Mouse (Mus musculus) cerebellum, adult 2 months (tissue): ENCODE measurements around the gene Rock2.

ENCODE experiments used
- CTCF ChIP-seq: fragments of 200-500 bp; IDR thresholded peaks from 2 replicates; pipeline ENCODE4 v1.5.1; 2011; ENCODE audit warnings: low read depth, mild to moderate bottlenecking, control low read depth, low read length, moderate library complexity, borderline replicate concordance; ENCODE audit not compliant: insufficient read depth
- POLR2A ChIP-seq: fragments of 200-500 bp; IDR thresholded peaks from 2 replicates; pipeline ENCODE4 v1.6.1; 2011; ENCODE audit warnings: low read length, control low read depth, borderline replicate concordance; ENCODE audit not compliant: insufficient read depth

- TF ChIP-seq POLR2A: no peak
- TF ChIP-seq CTCF: peak; percentile 64
These were observed 138.2 kb downstream of the Rock2 start for GRCm38 (mm10) chr12:17032694-17033463.
